Mouse (Mus musculus) heart, postnatal 0 days (tissue): ENCODE data around the gene Nadk2. TPM values are rescaled to one million over a fixed set of nuclear protein-coding genes. Genes with fewer than 3 reads are reported as not detected.

Experiments
- ATAC-seq: fragments of 200-750 bp; cut with Nextera tagmentation; 2 replicates; pipeline ENCODE4 v1.8.0; 2017; ENCODE audit warnings: low read depth, moderate number of reproducible peaks, moderate library complexity; ENCODE audit not compliant: insufficient read depth
- DNase-seq: peaks from one replicate; pipeline ENCODE4 v3.0.0-alpha.2; 2016; ENCODE audit warnings: low spot score
- H3K27ac ChIP-seq: fragments of 300-500 bp; sonication (generic); 2 replicates; pipeline ENCODE4 v1.5.1; 2014; ENCODE audit warnings: low read depth, mild to moderate bottlenecking
- H3K27me3 ChIP-seq: fragments of 300-500 bp; sonication (generic); 2 replicates; pipeline ENCODE4 v1.6.1; 2014; ENCODE audit warnings: low read length, mixed read lengths; ENCODE audit not compliant: control insufficient read depth, insufficient read depth
- H3K36me3 ChIP-seq: fragments of 300-500 bp; sonication (generic); replicated peaks from 2 replicates; pipeline ENCODE4 v1.6.1; 2014; ENCODE audit warnings: low read length, mixed read lengths; ENCODE audit not compliant: control insufficient read depth, insufficient read depth
- H3K4me1 ChIP-seq: fragments of 300-500 bp; sonication (generic); 2 replicates; pipeline ENCODE4 v1.6.1; 2014; ENCODE audit warnings: antibody characterized with exemption; ENCODE audit not compliant: control insufficient read depth, insufficient read depth
- H3K4me2 ChIP-seq: fragments of 300-500 bp; sonication (generic); 2 replicates; pipeline ENCODE4 v1.6.1; 2014; ENCODE audit warnings: low read depth, mild to moderate bottlenecking, low read length, moderate library complexity
- H3K4me3 ChIP-seq: fragments of 300-500 bp; sonication (generic); 2 replicates; pipeline ENCODE4 v1.5.1; 2014; ENCODE audit warnings: low read depth, low read length
- H3K9ac ChIP-seq: fragments of 300-500 bp; sonication (generic); replicated peaks from 2 replicates; pipeline ENCODE4 v1.6.1; 2014; ENCODE audit warnings: low read depth, low read length, mixed read lengths
- H3K9me3 ChIP-seq: fragments of 300-500 bp; sonication (generic); replicated peaks from 2 replicates; pipeline ENCODE4 v1.6.1; 2016; ENCODE audit warnings: low read length; ENCODE audit not compliant: control insufficient read depth
- CTCF ChIP-seq: IDR thresholded peaks from 2 replicates; pipeline ENCODE4 v1.5.1; 2016; ENCODE audit warnings: antibody characterized with exemption, control low read depth, low read depth
- EP300 ChIP-seq: IDR thresholded peaks from 2 replicates; pipeline ENCODE4 v1.6.1; 2016; ENCODE audit warnings: antibody characterized with exemption, low read depth
- WGBS: fragments of 180-500 bp; shearing (Covaris S2); extraction: QIAGEN DNeasy Blood & Tissue Kit; methylation state at CpG from one replicate; pipeline ENCODE4 v1.1.7; 2014; 5-methylcytosine and 5-hydroxymethylcytosine counted together
- polyA plus RNA-seq: library from polyadenylated mRNA; unstranded; fragments of >200 nt; fragmentation: Nextera tagmentation; extraction: Ambion mirVana; gene quantifications from 2 replicates; pipeline ENCODE4 v1.2.1, GENCODE M21; 2015
- total RNA-seq: library from RNA; depleted of rRNA; stranded (reverse); fragments of >200 nt; gene quantifications from 2 replicates; pipeline ENCODE4 v1.2.3, GENCODE M21; 2014; ENCODE audit warnings: low replicate concordance; rRNA removed

Nadk2 gene
- total RNA-seq (41.6 and 77.7 TPM in 2 replicates), polyA plus RNA-seq (33.4 and 33.8 TPM in 2 replicates)

DNA sequence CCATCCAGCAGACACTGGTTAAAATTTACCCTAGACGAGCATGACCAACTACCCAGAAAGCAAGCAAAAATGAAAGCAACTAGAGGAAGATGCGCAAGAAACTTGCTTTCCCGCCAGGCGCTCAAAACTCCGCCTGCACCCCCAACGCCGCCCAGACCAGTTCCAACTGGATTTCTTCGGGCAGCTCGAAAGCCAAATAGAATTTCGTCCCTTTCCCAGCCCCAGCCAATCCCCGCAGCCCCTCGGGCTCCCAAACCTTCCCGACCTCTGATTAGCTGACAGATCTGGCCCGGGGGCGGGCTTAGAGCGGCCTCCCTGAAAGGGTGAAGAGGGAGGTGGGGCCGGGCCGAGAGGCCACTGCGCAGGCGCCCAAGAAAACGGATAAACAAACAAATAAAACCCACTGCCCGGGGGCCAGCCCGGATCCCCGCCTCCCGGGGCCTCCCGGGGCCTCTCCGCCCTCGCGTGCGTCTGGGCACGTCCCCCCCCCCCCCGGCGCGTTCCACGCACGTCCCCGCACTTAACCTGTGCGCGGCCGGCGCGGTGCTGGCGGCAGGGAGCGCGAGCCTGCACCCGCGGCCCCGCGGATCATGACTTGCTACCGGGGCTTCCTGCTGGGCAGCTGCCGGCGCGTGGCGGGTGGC, at the start of gene Nadk2:
Gene Nadk2, plus strand, starts transcription at position 349 of the 644 bp plus-strand sequence.
- TF ChIP-seq CTCF (no peak), EP300 (peak; percentile 49)
- peak within 1 kb of the TSS; percentile 93 for H3K9ac ChIP-seq
- H3K27ac ChIP-seq, result peak within 1 kb of the TSS; percentile 96
- H3K9me3 ChIP-seq, result no peaks in the 10 kb centered on the region
- H3K4me2 ChIP-seq, result peak within 1 kb of the TSS; percentile 93
- ATAC-seq, result peak; percentile 98
- peak within 1 kb of the TSS; percentile 89 for H3K4me3 ChIP-seq
- no peaks in the 10 kb centered on the region for H3K36me3 ChIP-seq
- WGBS, result under 1% methylated on average over 38 of the region's 54 CpGs
- H3K4me1 ChIP-seq, result peaks cover 33% of the 10 kb centered on the region
- DNase-seq, result peak; percentile 99
- H3K27me3 ChIP-seq, result no peaks in the 10 kb centered on the region

DNA sequence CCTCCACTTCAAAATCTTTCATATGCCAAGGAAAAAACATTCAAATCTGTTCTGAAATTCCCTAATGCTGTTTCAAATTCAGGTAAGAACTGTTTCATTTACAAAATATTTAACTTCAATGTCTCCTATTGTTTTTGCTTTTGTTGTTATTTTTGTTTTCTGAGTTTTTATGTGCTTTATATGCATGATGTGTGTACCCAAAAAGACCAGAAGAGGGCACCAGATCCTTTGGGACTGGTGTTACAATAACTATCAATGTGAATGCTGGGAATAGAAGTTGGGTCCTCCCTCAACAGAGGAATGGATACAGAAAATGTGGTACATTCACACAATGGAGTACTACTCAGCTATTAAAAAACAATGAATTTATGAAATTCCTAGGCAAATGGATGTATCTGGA, 15.4 kb upstream of the Nadk2 start:
- H3K36me3 ChIP-seq, result no peaks in the 10 kb centered on the region
- no peak for DNase-seq
- no peaks in the 10 kb centered on the region for H3K27me3 ChIP-seq
- no peaks in the 10 kb centered on the region for H3K4me1 ChIP-seq
- TF ChIP-seq EP300 (no peak), CTCF (0 out of 2 replicates have a peak, but pooled peaks have one; percentile 7)
- H3K27ac ChIP-seq, result no peak overlapping the region
- H3K4me3 ChIP-seq, result no peak overlapping the region
- no peak overlapping the region for H3K9ac ChIP-seq
- ATAC-seq, result no peak
- no peak overlapping the region for H3K4me2 ChIP-seq
- no peaks in the 10 kb centered on the region for H3K9me3 ChIP-seq

DNA sequence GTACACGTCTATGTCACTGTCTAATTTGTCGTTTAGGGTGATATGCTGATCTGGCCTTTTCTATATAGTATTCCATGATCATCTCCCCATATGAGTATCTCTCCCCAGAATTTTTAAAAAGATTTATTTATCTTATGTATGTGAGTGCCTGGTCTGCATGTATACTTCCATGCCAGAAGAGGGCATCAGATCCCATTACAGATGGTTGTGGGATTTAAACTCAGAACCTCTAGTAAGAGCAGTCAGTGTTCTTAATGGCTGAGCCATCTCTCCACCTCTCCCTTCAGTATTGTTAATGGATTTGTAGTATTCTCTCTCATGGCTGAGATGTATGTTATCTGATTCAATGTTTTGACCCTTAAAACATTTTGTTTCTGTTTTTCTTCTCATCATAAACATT, 11.2 kb upstream of the Nadk2 start:
- Histone ChIP-seq H3K9me3 (no peaks in the 10 kb centered on the region), H3K9ac (no peak overlapping the region), H3K27ac (no peak overlapping the region), H3K27me3 (no peaks in the 10 kb centered on the region), H3K4me1 (no peaks in the 10 kb centered on the region), H3K4me2 (no peak overlapping the region), H3K4me3 (no peak overlapping the region), H3K36me3 (no peaks in the 10 kb centered on the region)
- no peak for DNase-seq
- 67% methylated on average over 2 of the region's 2 CpGs for WGBS
- ATAC-seq, result no peak
- TF ChIP-seq EP300, result no peak
- TF ChIP-seq CTCF, result no peak

DNA sequence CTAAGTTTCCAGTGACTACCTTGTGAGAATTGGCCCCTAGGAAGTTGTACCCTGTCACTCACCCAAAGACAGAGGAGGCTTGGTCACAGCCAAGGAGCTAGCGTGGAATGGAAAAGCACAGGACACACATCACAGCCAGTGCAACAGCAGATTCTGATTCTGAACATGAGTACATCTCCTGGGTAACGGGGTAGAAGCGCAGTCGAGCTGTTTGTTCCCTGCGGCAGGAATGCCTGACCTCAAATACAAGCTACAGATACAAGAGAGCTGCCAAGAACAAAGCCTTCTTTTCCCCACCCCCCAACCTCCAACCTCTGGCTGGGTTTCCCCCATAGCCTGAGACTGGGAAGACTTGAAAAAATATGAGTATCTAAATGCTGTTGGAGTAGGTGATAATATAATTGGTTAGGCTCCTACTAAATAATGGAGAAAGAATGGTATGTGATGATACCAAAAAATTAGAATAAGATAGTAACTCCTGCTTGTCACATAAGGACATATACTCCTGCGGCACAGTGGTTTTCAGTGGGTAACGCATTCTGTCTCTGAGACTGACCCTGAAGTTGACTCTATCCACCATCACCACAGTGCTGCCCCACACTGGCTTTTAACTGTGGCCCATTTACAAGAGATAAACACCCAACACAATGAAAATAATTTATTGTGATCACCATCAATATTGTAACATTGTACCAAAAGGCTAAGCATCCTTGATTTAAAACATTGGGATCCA, 9.7 kb upstream of the Nadk2 start:
- no peak for DNase-seq
- no peaks in the 10 kb centered on the region for H3K4me1 ChIP-seq
- WGBS, result 59% methylated on average over 7 of the region's 7 CpGs
- no peak overlapping the region for H3K4me2 ChIP-seq
- no peaks in the 10 kb centered on the region for H3K27me3 ChIP-seq
- no peak overlapping the region for H3K4me3 ChIP-seq
- peak; percentile 64; the same call in 1 of the 2 replicates for ATAC-seq
- H3K27ac ChIP-seq, result no peak overlapping the region
- H3K36me3 ChIP-seq, result no peaks in the 10 kb centered on the region
- TF ChIP-seq CTCF (no peak), EP300 (no peak)
- no peaks in the 10 kb centered on the region for H3K9me3 ChIP-seq
- H3K9ac ChIP-seq, result no peak overlapping the region

DNA sequence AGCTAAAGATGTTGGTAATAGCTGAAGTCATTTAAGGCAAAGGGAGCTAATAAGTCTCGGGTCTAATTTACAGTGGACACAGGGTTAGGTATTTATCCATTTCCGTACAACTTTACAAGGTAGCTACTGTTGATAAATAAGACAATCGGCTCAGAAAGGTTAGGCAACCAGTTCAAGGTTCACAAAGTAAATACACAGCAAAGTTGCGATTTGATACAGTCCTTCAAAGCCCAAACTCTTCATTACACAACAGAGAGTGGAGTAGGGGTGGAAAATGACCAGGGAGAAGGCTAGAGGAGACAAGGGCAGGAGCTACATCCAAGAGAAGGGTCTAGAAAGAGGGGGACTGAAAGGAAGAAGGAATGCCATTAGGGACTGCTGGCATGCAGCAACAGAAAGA, 2.2 kb upstream of the Nadk2 start:
- no peaks in the 10 kb centered on the region for H3K27me3 ChIP-seq
- DNase-seq, result no peak
- H3K9me3 ChIP-seq, result no peaks in the 10 kb centered on the region
- no peak for TF ChIP-seq CTCF
- H3K9ac ChIP-seq, result no peak overlapping the region
- WGBS, result 77% methylated on average over 4 of the region's 4 CpGs
- peaks cover 15% of the 10 kb centered on the region for H3K4me1 ChIP-seq
- H3K4me3 ChIP-seq, result no peak overlapping the region
- H3K36me3 ChIP-seq, result no peaks in the 10 kb centered on the region
- no peak for ATAC-seq
- H3K4me2 ChIP-seq, result no peak overlapping the region
- no peak overlapping the region for H3K27ac ChIP-seq
